Mouse (Mus musculus) CH12.LX (cell line): Measurements from ENCODE around the gene Prkcd. TPM values are rescaled to one million over a fixed set of nuclear protein-coding genes. Genes with fewer than 3 reads are reported as not detected.
A peak's percentile ranks its signal among the peaks of the same experiment; 100 is the strongest.

Experiments
- DNase-seq: peaks from one replicate; pipeline ENCODE4 v3.0.0-alpha.2; 2013; ENCODE audit errors: extremely low read depth
- H3K27ac ChIP-seq: 2 replicates; pipeline ENCODE4 v1.5.1; 2012; ENCODE audit warnings: low read depth, mild to moderate bottlenecking, control low read depth, moderate library complexity; ENCODE audit not compliant: insufficient read depth
- H3K27me3 ChIP-seq: replicated peaks from 2 replicates; pipeline ENCODE3; 2012; ENCODE audit warnings: inconsistent platforms
- H3K36me3 ChIP-seq, 2 experiments: replicated peaks in 1 of 2; 2 replicates each; pipeline versions ENCODE3 to v1.6.1; 2012; ENCODE audit warnings: inconsistent platforms in 1 of 2, low read length in 1 of 2, mild to moderate bottlenecking in 1 of 2, mixed read lengths in 1 of 2, moderate library complexity in 1 of 2; ENCODE audit not compliant: control insufficient read depth in 1 of 2, insufficient read depth in 1 of 2
- H3K4me1 ChIP-seq, 2 experiments: 2 replicates each; pipeline ENCODE4 v1.6.1; 2012; ENCODE audit warnings: inconsistent platforms in 1 of 2, moderate library complexity in 1 of 2; ENCODE audit not compliant: insufficient read depth in 2 of 2, control insufficient read depth in 1 of 2
- H3K4me2 ChIP-seq: 2 replicates; pipeline ENCODE4 v1.6.1; 2012; ENCODE audit warnings: low read depth, mild to moderate bottlenecking, control low read depth; ENCODE audit not compliant: poor library complexity, insufficient read depth, severe bottlenecking
- H3K4me3 ChIP-seq, 3 experiments: fragments of 150-350 bp in 1 of 3; sonication (generic) in 1 of 3; replicated peaks in 1 of 3; 2 replicates each; pipeline versions ENCODE3 to v1.5.1; 2011 to 2012; ENCODE audit warnings: low read depth in 2 of 3, low read length in 2 of 3, mild to moderate bottlenecking in 2 of 3, moderate library complexity in 2 of 3, control low read depth in 1 of 3, improper control_type of control experiment in 1 of 3, inconsistent platforms in 1 of 3, mixed read lengths in 1 of 3; ENCODE audit not compliant: poor library complexity in 1 of 3
- H3K79me2 ChIP-seq: replicated peaks from 2 replicates; pipeline ENCODE4 v1.6.1; 2012; ENCODE audit warnings: mild to moderate bottlenecking, moderate library complexity; ENCODE audit not compliant: control insufficient read depth, poor library complexity, insufficient read depth, severe bottlenecking; ENCODE audit errors: extremely low read depth
- H3K9ac ChIP-seq: 2 replicates; pipeline ENCODE4 v1.6.1; 2012; ENCODE audit warnings: low read depth, mild to moderate bottlenecking, control low read depth, moderate library complexity; ENCODE audit not compliant: insufficient read depth
- H3K9me3 ChIP-seq: replicated peaks from 2 replicates; pipeline ENCODE3; 2012; ENCODE audit warnings: low read length, inconsistent platforms, mixed read lengths
- CHD1 ChIP-seq: IDR thresholded peaks from 2 replicates; pipeline ENCODE4 v1.6.1; 2012; ENCODE audit warnings: low read depth, low read length, improper control_type of control experiment, inconsistent platforms
- CHD2 ChIP-seq: IDR thresholded peaks from 2 replicates; pipeline ENCODE4 v1.6.1; 2011; ENCODE audit warnings: low read length, improper control_type of control experiment
- ELF1 ChIP-seq: IDR thresholded peaks from 2 replicates; pipeline ENCODE4 v1.6.1; 2014; ENCODE audit warnings: low read depth, mild to moderate bottlenecking, inconsistent platforms, low read length, improper control_type of control experiment
- EP300 ChIP-seq: IDR thresholded peaks from 2 replicates; pipeline ENCODE4 v1.6.1; 2011; ENCODE audit warnings: low read length, improper control_type of control experiment
- GABPA ChIP-seq: IDR thresholded peaks from 2 replicates; pipeline ENCODE4 v1.6.1; 2012; ENCODE audit warnings: low read depth, low read length, improper control_type of control experiment, inconsistent platforms; ENCODE audit not compliant: insufficient replicate concordance
- IRF4 ChIP-seq: IDR thresholded peaks from 2 replicates; pipeline ENCODE4 v1.6.1; 2014; ENCODE audit warnings: low read depth, mild to moderate bottlenecking, inconsistent platforms, low read length, improper control_type of control experiment
- JUN ChIP-seq: IDR thresholded peaks from 2 replicates; pipeline ENCODE4 v1.6.1; 2011; ENCODE audit warnings: low read depth, mild to moderate bottlenecking, low read length, improper control_type of control experiment, moderate library complexity; ENCODE audit not compliant: insufficient read depth
- MAFK ChIP-seq: IDR thresholded peaks from 2 replicates; pipeline ENCODE4 v1.6.1; 2011; ENCODE audit warnings: low read length, improper control_type of control experiment; ENCODE audit not compliant: insufficient replicate concordance
- MAX ChIP-seq: IDR thresholded peaks from 2 replicates; pipeline ENCODE4 v1.6.1; 2011; ENCODE audit warnings: low read length, improper control_type of control experiment
- MAZ ChIP-seq: IDR thresholded peaks from 2 replicates; pipeline ENCODE4 v1.6.1; 2012; ENCODE audit warnings: low read depth, mild to moderate bottlenecking, inconsistent platforms, low read length, improper control_type of control experiment, moderate library complexity
- MYC ChIP-seq: IDR thresholded peaks from 2 replicates; pipeline ENCODE4 v1.6.1; 2011; ENCODE audit warnings: low read depth, mild to moderate bottlenecking, improper control_type of control experiment, low read length
- POLR2A ChIP-seq: IDR thresholded peaks from 2 replicates; pipeline ENCODE4 v1.6.1; 2011; ENCODE audit warnings: low read depth, mild to moderate bottlenecking, improper control_type of control experiment, low read length
- UBTF ChIP-seq: IDR thresholded peaks from 2 replicates; pipeline ENCODE4 v1.6.1; 2012; ENCODE audit warnings: low read depth, mild to moderate bottlenecking, inconsistent platforms, low read length, improper control_type of control experiment, moderate library complexity
- USF1 ChIP-seq: IDR thresholded peaks from 2 replicates; pipeline ENCODE4 v1.6.1; 2014; ENCODE audit warnings: low read depth, mild to moderate bottlenecking, inconsistent platforms, low read length, improper control_type of control experiment
- USF2 ChIP-seq: conservative IDR thresholded peaks from 2 replicates; pipeline ENCODE4 v1.6.1; 2011; ENCODE audit warnings: low read depth, low read length, improper control_type of control experiment
- ZKSCAN1 ChIP-seq: IDR thresholded peaks from 2 replicates; pipeline ENCODE4 v1.6.1; 2012; ENCODE audit warnings: low read depth, inconsistent platforms, low read length, improper control_type of control experiment, borderline replicate concordance
- ZMIZ1 ChIP-seq: IDR thresholded peaks from 2 replicates; pipeline ENCODE4 v1.6.1; 2012; ENCODE audit warnings: low read depth, mild to moderate bottlenecking, inconsistent platforms, low read length, improper control_type of control experiment
- dilution Hi-C: fragments of 300-500 bp; cut with MboI; formaldehyde crosslinking; loops from 2 replicates; pipeline ENCODE4 v1.14.3; 2020; ENCODE audit warnings: low sequenced_read_pairs; ENCODE audit not compliant: extremely low pct_unique_long_range_greater_than_20kb, extremely low pct_ligation_motif_present
- in situ Hi-C: fragments of 300-500 bp; cut with MboI; formaldehyde crosslinking; loops from 3 replicates; pipeline ENCODE4 v1.14.3; 2019; ENCODE audit warnings: low sequenced_read_pairs, low pct_ligation_motif_present, low pct_unique_long_range_greater_than_20kb, mixed read lengths
- polyA plus RNA-seq: library from polyadenylated mRNA; unstranded; fragments of >175 nt; gene quantifications from 2 replicates; pipeline ENCODE4 v1.2.1, GENCODE M21; 2012; ENCODE audit warnings: low read depth; ENCODE audit not compliant: insufficient read length
- total RNA-seq, 2 experiments: library from RNA; depleted of rRNA; stranded (reverse); fragments of 300-350 nt in 1 of 2; fragments of >200 nt in 1 of 2; gene quantifications; 2 replicates each; pipeline ENCODE4 v1.2.3; 2012 to 2014

Gene Prkcd
- total and polyA plus RNA-seq, 3 experiments = 109 to 186 (median 122) TPM

DNA sequence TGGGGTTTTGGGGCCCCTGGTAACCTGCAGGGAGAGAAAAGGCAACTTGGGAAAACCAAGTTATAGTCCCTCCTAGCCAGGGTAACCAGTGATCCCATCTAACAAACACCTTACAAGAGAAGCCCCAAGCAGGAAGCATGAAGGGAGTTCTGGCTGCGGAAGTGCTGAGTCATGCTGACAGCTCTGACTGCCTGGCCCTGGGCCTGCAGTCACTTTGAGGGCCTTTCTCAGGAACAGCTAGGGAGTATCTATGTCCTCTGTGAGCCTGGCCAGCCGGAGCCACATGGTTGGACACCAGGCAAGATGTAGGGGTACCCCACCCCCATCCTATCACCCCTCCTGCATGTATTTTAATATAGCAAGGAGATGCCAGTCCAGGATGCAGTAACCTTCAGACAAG is 61.6 kb downstream of the Prkcd start:
- Histone ChIP-seq H3K9me3 (no peaks in the 10 kb centered on the region), H3K27me3 (no peaks in the 10 kb centered on the region), H3K36me3 (peaks cover 69 to 93% of the 10 kb centered on the region in 2 experiments), H3K27ac (peak overlapping the region; percentile 5; the same call in 1 of the 2 replicates), H3K4me3 (no peak overlapping the region), H3K4me2 (no peak overlapping the region), H3K79me2 (no peaks in the 10 kb centered on the region), H3K9ac (no peak overlapping the region; the same call in 1 of the 2 replicates), H3K4me1 (peaks cover 0 to 19% of the 10 kb centered on the region in 2 experiments; a peak in 2 of 4 replicates)
- no peak for DNase-seq
- in situ Hi-C loops (no loop called here), dilution Hi-C loops (no loop called here)
- TF ChIP-seq MAFK (peak; percentile 79; the same call in 1 of the 2 replicates), CHD2 (no peak), ZMIZ1 (no peak), JUN (no peak)

DNA sequence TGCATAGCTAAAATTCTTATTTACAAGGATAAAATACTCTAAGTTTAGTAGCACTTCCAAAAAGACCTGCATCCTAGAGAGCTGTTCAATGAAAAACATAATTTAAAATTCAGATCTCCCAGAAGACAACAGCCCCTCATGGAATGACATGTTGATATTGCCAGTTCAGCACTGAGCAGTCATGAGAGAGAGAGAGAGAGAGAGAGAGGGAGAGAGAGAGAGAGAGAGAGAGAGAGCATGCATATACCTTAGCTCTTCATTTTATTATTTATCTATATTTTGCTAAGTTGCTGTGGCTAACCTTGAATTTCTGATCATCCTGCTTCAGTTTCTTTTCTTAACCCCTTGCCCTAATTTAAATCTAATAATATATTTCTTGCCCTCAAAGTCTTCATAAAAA is 63.7 kb downstream of the Prkcd start:
- no peak for DNase-seq
- no peaks in the 10 kb centered on the region for H3K9me3 ChIP-seq
- in situ Hi-C loops = no loop called here
- TF ChIP-seq ZKSCAN1 (no peak), UBTF (no peak), EP300 (no peak), USF1 (no peak), POLR2A (no peak), CHD2 (no peak), IRF4 (no peak), CHD1 (no peak), ELF1 (no peak), MYC (no peak), ZMIZ1 (no peak), MAZ (no peak), GABPA (no peak), MAX (no peak), USF2 (no peak), MAFK (no peak)
- H3K4me2 ChIP-seq = no peak overlapping the region
- no peak overlapping the region for H3K4me3 ChIP-seq
- peaks cover 70 to 94% of the 10 kb centered on the region in 2 experiments for H3K36me3 ChIP-seq
- no peaks in the 10 kb centered on the region for H3K27me3 ChIP-seq
- peaks cover 0 to 24% of the 10 kb centered on the region in 2 experiments; a peak in 2 of 4 replicates for H3K4me1 ChIP-seq
- dilution Hi-C loops = no loop called here
- H3K27ac ChIP-seq = no peak overlapping the region
- H3K9ac ChIP-seq = no peak overlapping the region
- peaks cover 6% of the 10 kb centered on the region for H3K79me2 ChIP-seq
